Mouse (Mus musculus): Measurements from ENCODE around the gene Ncbp2.
A peak's percentile ranks its signal among the peaks of the same experiment; 100 is the strongest.

Ncbp2 gene

DNA sequence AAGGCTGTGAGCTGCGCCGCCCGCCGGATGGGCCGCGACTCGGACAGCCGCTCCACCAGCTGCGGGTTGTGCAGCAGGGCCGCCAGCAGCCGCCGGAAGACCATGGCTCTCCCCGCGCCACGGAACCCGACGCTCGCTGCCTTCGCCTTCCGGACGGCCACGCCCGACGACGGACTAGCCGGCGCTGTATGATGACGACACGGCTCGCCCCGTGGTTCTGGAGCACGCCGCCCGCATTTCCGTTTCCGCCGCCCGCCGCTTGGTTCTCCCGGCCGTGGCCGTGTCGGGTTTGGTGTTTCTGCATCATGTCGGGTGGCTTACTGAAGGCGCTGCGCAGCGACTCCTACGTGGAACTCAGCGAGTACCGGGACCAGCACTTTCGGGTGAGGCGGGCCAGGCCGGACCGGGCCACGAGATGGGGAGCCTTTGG is at the start of gene Ncbp2, which contains the start of gene 0610012G03Rik:
Ncbp2 (plus strand) TSS at position 169 of the 430 bp plus-strand sequence.
0610012G03Rik (minus strand) TSS at position 150 of the 430 bp plus-strand sequence.
- peak; percentile 96 for DNase-seq (ENCODE audit: low spot score)

DNA sequence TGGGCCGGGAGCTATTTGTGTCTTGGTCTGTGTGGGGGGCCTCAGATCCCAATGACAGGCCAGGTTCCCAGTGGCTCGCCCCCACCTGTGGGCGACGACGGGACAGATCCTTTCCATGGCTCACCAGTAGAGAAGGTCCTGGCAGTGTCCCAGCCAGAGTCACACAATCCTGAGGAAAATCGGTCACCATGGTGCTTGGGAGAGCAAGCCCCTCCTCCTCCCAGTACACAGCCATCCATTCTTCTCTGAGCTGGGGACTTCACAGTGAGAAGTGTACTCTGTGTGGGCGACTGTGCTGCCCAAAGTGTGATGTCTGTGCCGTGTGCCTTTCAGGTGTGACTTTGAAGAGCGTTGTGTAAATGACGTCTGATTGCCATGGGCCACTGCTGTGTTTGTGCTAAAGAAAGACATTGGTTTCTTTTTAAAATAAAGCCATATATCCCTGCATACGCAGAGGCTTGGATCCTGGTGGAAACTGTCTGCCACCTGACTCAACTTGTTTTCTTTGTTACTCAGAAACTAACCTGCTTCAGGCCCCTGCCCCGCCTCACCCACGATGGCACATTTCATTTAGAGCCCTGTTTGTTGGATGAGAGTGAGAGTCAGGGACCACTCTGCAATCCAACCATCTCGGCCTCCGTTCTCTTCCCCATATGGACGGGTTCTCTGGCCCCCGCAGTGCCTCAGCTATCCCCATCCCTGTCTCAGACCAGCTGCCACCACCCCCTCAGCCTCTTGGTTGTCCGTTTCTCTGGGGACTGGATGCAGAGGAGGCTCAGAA is 49.6 kb upstream of the Ncbp2 start:
- no peak for DNase-seq (ENCODE audit: low spot score)

DNA sequence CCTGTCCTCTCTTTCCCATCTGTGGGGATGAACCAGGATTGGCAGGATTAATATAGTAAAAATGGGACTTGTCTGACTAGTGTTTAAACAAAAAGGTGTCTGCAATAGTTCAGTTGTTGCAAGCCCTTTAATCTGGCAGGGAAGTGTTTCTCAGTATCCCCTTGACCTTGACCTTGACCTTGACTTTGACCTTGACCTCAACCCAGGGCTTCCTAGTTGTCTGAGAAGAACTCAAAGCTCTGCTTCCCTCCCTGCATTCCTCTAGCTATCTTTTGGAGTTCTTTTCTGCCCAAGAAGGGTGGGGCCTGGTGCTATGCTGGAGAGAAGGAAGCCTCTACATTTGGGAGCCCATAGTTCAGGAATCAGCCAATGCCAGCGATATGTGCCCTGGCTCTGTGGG is 46.4 kb upstream of the Ncbp2 start:
- no peak for DNase-seq (ENCODE audit: low spot score)

DNA sequence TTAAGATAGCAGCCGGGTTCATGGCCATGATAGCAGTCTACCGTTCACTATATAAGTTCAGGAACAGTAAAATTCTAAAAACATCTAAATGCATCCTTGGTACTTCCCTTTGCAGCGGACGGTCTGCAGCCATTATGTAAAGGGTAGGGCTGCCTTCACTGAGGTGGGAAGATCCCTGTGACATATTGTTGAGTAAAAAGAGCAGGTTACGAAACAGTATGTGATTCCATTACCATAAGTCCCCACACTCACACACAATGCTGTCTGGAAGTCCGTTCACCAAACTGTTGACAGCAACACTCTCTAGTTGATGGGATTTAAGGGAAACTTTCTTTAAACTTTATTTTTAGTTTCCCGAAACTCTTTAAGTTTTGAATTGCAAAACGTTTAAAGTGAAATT is 45.1 kb upstream of the Ncbp2 start:
- no peak for DNase-seq (ENCODE audit: low spot score)

DNA sequence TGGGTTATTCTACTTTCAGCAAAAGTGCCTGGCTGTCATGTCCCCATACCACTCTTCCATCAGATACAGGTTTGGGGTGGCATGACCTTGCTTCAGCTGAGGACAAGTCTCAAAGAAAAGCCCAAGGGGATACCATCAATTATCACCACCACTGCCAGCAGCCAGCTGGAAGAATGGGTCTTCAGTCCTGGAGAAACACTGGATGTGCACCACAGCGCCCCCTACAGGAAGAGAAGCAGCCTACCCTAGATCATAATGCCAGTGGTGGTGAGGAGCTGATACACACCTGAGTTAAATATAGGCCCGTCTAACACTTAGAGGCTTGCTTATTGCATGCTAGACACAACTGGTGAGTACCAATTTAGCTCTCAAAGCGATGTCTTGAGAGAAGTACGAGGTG is 43.0 kb upstream of the Ncbp2 start:
- no peak for DNase-seq (ENCODE audit: low spot score)

DNA sequence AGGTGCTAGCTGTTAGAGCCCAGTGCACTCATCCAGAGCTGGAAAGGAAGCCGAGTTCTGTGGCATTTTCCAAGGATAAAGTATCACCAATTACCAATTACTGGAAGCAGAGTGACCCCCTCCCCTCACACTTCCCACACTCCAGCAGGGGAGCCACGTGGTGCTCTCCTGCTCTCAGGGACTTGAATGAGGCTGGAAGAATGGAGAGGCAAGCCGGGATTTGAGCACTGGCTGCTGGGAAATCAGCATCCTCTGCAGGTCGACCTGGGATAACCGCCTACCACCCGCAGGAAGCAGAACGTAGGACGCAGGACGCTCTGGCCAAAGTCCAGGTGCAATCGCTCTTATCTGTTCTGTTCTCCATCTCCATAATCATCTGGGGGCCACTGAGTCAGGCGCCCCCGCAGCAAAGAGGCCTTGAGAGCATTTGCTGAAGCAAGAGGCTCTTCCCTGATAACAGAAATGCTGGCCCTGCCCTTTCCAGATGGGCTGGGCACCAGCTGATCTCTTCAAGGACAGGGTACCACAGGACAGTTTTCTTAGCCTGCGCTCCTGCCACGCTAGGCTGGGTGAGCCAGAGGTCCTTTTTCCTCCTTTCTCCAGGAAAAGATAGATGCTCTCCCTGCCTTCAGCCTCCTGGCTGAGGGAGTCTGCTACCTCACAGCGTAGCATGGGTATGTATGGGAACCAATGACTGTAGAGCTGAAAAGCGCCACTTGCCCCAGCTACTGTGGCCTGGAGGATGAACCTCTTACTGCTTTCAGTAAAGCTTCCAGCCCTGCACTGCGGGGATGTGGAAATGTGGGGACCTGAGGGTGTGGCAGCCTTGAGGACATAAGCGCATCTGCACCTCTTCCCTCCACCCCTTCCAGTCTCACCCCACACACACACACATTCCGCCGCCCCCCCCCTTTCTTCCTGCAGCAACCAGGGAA is 42.2 kb upstream of the Ncbp2 start:
- no peak for DNase-seq (ENCODE audit: low spot score)

DNA sequence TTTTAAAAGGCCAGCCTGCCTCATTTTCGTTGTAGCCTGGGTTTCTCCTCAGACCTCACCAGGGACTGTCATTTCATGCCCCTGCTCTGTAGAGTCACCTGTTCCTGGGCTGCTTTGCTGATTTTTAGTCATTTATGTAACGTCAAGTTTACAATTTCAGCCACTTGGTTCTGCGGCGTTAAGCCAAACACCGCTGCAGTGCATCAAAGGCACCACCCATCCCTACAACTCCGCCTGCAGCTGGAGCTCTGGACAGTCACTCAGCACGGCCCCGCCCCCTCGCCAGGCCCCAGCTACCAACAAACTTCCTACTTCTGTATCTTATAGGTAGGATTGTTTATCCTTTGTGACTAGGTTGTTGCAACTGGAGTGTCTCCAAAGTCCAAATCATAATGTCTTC is 41.4 kb upstream of the Ncbp2 start:
- DNase-seq (ENCODE audit: low spot score), result peak; percentile 24

DNA sequence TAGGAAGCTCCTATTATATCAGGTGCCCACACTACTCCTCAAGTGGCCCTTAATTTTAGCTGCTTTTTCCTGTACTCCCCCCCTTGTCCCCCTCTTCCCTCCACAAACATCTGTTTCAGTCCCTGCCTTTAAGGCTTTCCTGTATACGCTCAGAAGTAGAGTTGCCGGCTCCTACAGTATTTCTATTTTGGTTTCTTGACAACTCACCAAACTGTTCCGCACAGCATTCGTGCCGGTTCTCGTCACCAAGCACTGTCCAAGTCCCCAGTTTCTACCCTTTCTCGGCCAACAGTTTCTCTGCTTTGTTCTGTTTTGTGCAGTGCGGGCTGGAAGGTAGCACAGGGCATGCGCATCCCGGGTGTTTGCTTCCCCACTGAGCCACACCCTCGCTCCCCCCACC is 39.4 kb upstream of the Ncbp2 start:
- no peak for DNase-seq (ENCODE audit: low spot score)

DNA sequence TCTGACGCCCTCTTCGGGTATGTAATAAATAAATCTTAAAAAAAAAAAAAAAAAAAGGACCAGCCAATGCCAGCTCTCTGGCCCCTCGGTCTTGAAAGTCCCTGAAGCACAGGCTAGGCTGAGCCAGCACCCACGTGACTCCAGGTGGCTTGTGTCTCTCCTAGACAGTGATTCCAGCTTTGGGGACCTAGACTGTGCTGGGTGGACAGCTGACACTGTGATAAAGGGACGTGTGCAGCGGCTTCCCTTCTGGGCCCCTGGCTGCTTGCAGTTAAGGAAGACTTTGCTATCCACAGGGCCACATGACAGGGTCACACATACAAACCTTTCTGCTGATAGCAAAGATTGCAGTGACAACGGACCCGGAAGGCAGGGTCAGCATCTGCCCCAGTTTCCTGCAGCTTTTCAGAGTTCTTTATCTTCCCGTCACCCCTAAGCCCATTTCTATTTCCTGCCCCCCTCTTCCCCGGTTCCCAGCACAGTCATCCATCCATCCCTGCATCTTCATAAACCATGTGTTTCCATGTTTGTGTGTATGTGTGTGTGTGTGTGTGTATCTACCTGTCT is 37.9 kb upstream of the Ncbp2 start:
- DNase-seq (ENCODE audit: low spot score), result no peak

DNA sequence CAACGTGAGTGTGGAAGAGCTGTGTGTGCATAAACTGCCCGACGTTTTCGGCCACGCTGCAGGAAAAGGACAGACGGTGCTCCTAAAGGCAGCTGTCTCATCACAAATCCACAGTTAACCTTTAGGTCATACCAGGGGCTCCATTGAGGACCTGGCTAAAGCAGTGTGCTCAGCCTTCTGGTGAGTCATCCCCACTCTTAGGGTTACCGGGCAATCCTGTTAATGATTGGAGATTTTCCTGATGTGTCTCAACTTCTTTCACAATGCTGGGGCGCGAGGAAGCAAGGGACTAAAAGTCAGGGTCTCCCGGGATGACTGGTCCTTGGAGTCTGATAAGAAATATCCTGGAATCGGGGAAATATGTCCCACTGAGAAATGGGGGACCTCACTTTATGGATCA is 30.5 kb upstream of the Ncbp2 start:
- DNase-seq (ENCODE audit: low spot score), result no peak

DNA sequence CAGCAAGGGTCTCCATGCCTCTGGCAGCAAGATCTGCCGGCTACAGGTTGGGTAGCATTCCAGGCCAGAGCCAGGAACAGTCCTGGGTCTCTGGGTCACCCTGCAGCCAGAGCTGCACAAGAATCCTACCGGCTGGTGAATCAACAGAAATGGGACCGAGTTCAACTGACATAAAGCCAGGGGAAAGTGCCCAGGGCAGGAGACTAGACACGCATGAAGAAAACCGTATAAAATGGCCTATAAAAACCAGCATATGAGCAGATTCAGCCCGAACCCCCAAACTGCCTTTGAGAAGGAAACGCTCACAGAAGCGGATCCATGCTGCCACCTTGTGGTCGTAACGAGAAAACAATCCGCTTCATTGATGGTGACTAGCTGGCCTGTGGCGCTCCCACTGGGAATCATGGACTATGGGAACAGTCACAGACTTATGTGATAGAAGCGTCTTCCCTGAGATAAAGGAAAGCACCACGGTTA is 30.0 kb upstream of the Ncbp2 start:
- peak; percentile 57 for DNase-seq (ENCODE audit: low spot score)

DNA sequence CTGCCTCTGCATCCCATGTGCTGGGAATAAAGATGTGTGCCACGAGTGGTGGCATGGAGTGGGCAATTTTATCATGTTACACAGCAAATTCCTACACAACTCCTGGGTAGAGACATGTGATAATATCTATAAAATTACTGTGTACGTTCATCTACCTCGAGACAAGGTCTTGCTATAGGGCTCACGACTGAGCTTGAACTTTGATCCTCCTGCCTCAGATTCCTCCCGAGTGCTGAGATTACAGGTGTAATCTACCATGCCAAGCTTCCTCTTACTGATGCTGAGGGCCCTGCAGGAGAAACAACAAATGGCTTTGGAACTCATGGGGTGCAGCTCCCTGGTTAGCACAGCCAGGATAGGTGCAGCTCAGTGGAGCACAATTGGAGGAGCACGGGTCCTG is 23.9 kb upstream of the Ncbp2 start:
- no peak for DNase-seq (ENCODE audit: low spot score)

DNA sequence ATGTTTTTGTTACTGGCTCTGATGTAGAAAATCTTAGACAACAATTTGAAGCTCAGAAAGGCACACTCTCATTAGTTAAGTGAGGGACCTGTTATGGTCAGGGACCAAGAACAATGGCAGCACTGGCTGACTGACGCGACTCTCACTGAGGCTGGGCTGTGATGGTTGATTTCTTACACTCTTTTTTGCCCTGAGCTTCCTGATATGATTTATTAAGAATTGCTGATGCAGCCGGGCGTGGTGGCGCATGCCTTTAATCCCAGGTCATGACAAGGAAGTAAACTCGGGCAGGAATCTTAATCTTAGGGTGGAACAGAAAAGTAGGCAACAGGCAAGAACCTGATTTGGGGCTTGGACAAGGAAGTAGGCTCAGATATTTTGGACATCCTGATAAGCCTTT is 22.2 kb upstream of the Ncbp2 start:
- no peak for DNase-seq (ENCODE audit: low spot score)

DNA sequence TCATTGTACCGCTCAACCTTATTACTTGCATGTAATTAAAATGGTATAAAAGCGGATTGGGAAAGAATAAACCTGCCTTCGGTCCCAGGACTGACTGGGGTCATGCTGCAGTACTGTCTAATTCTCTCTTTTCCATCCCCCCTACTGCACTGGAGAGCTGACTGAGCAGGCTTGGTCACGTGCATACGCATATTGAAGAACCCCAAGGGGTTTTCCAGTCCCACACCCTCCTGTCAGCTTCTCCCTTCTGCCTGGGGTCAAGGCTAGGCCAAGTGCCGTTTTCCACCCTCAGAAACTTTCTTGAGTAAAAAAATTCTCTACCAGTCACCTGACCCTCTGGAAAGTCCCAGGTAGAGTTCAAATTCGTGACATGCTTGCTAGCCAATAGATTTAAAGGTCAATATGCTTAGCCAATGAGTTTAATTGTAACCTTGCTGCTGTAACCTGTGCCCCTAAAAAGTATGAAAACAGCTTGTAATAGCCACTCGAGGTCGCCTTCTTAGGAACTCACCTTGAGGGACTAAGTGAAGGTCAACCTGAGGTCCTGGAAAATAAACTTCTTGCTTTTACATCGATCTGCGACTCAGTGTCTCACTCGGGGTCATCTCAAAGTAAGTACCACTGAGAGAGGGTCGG is 21.6 kb upstream of the Ncbp2 start:
- DNase-seq (ENCODE audit: low spot score), result no peak

DNA sequence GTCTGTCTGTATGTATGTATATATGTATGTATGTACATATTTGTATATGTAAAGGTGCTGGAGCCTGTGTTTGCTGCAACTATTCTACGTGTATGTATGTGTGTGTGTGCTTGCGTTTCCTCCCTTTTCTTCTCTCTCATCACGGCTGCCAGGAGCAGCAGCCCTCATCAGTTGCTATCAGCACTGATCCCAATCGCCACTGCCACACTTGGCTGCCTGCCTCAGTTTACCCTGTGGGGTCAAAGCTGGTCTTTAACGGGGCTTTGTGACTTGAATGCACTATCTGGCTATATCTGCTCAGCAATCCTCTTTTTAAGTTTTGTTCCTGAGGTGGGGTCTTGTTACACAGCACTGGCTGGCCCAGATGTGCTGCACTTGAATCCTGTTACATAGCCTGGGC is 20.9 kb upstream of the Ncbp2 start:
- no peak for DNase-seq (ENCODE audit: low spot score)

DNA sequence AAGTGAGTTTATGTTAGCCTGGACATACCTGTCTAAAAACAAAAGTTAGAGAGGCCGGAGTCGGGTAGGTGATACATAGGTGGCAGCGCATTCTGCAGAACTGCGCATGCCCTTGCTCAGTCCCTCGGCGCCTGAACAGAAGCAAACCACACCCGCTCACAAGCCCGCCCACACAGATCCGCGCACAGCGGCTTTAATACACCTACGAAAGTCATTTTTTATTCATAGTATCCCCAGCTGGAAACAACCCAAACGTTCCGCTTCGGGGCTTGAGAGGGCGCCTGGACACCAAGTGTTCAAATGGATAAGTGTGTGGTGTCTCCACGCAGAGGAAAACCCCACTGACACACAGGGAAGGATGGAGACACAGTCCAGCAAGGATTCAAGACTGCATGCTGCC is 17.0 kb upstream of the Ncbp2 start:
- no peak for DNase-seq (ENCODE audit: low spot score)

DNA sequence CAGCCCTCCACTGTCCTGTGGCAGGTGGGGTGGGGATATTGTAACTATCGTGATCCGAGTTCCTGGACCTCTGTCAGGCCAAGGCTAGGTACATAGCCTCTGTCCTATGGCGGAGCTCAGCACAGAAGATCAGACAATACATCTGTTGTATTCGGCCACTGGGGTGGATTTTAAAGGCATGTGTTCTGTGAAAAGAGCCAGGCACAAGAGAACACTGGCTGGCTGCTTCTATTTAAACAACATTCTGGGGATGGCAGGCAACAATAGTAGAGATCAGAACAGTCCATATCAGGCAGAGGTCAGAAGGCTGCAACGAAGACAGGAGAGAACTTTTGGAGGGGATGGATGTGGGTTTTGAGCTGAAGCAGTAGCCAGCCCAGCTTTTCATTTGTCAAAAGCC is 16.1 kb upstream of the Ncbp2 start:
- no peak for DNase-seq (ENCODE audit: low spot score)

DNA sequence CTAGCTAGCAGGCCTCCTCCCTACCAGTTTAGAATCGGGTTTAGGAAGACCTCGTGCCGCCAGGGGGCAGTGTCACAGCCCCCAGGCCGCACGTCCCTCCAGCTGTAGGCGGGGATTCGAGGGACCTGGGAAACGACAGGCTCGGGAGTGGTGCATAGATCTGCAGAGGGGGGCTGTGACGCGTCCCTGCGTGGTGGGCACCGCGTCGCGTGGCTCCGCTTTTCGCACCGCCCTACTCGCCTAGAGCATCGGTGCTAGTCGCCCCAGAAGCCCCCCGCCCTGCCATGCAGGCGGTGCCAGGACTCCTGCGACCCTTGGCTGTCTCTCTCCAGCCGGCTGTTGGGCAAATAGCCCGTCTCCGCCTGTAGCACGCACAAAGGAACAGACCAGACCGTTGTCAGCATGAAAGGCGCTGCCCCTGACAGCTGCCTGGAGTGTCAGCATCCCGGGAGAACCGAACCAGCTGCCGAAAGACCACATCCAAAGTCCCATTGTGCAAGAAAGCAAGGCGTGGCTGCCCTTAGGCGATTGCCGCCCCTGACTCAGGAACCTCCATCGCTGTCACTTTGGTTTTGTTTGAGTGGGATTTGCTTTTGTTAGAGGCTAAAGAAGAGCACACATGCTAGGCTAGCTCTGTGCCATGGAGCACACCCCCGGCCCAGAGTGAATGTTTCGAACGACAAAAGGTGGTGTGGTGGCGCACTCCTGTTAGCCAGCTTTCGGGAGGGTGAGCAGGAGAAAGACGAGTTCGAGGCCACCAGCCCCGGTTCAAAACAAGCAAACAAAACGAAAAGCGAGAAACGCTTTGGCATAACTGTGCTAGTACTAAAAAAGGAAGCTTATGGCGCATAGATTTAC is 15.2 kb upstream of the Ncbp2 start:
- peak; percentile 86 for DNase-seq (ENCODE audit: low spot score)

DNA sequence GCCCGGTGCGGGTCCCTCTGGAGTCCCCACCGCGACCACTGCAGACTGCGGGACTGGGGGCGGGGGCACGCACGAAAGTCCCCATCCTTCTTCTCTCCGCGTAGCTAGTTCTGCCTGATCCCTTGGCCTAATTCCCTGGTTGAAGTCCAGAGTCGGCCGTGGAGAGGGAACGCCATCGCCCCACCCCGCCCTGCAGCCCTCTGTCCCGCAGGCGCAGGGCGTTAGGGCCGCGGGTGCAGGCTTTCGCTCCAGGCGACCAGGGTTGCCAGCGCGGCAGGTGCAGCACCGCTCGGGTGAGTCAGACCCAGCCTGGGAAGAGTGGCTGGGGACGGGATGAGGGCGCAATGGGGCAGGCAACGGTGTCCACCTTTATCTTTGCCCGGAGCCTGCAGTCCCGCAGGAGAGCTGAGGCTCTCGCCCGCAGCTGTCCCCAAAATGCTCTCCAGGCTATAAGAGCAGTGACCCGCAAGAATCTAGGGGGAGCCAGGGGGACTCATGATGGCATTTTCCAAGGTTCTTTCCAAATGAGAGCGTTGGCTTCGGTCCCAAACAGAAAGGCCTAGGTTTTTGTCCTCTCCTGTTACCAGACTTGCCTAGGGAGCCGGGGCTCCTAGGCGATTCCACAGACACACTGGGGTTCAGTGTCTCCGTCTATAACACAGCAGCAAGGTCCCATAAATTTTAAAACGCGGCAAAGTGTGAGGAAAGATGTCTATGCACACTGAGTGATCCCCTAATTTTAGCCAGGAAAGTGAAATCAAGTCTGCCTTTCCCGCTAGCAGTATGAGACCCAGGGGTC is 14.4 kb upstream of the Ncbp2 start, which contains the start of gene Pigz:
Pigz (plus strand) TSS at position 101 of the 799 bp plus-strand sequence.
- peak; percentile 25 for DNase-seq (ENCODE audit: low spot score)

DNA sequence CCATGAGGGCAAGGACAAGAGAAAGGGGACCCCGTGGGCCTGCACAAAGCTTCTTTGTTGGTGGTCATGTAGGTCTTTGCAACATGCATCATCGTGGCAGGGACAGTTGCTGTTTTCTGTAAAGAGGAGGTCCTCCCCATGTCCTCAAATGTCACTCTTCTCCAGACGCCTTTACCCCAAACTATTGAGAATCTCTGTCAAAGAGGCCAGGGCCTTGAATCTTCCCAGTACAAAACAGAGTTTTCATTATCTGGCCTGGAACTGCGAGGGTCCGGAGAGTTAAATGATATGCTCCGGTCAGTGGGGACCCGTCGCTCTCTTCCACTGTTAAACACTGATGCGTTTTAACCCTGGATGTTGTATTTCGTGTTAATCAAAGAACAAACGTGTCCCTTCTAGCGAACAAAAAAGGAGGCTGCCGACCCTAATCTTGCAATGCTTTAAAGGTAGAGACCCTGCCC is 13.7 kb upstream of the Ncbp2 start:
- no peak for DNase-seq (ENCODE audit: low spot score)

Measured in lung, postnatal 25 days (tissue).